Mouse (Mus musculus) stomach, postnatal 0 days (tissue): ENCODE results near the gene Top2a.

ENCODE experiments used
- CTCF ChIP-seq: IDR thresholded peaks from 2 replicates; pipeline ENCODE4 v1.5.1; 2016; ENCODE audit warnings: antibody characterized with exemption, low read depth, mild to moderate bottlenecking, moderate library complexity
- EP300 ChIP-seq: optimal IDR thresholded peaks from 2 replicates; pipeline ENCODE3; 2016; ENCODE audit warnings: antibody characterized with exemption

GRCm38 (mm10) chr11:98964201-98964615, 59.8 kb downstream of the Top2a start:
- TF ChIP-seq CTCF (no peak), EP300 (no peak)
